Mouse (Mus musculus) hindbrain, embryonic 15.5 days (tissue): ENCODE measurements at regions not wholly inside any gene's neighbourhood (a gene's known extent, or its start where the extent isn't known, plus 50 kb on each side); places are given as distances from the start of the nearest gene placed in this dataset.
"Not testable (repeated sequence)": the region's sequence is repeated elsewhere in the genome, so short reads cannot be mapped to it uniquely, and the experiment has no call there.

Experiments
- ATAC-seq: fragments of 200-750 bp; cut with Nextera tagmentation; 2 replicates; pipeline ENCODE4 v1.8.0; 2017; ENCODE audit warnings: low read depth, moderate number of reproducible peaks, moderate TSS enrichment; ENCODE audit not compliant: low FRiP score
- H3K27ac ChIP-seq: fragments of 300-500 bp; sonication (generic); replicated peaks from 2 replicates; pipeline ENCODE4 v1.5.1; 2015; ENCODE audit warnings: mild to moderate bottlenecking, inconsistent platforms
- H3K27me3 ChIP-seq: fragments of 300-500 bp; sonication (generic); 2 replicates; pipeline ENCODE4 v1.6.1; 2015; ENCODE audit warnings: control low read depth, inconsistent platforms
- H3K36me3 ChIP-seq: fragments of 300-500 bp; sonication (generic); 2 replicates; pipeline ENCODE4 v1.6.1; 2015; ENCODE audit warnings: control low read depth, inconsistent platforms
- H3K4me1 ChIP-seq: fragments of 300-500 bp; sonication (generic); replicated peaks from 2 replicates; pipeline ENCODE4 v1.6.1; 2015; ENCODE audit warnings: control low read depth, inconsistent platforms
- H3K4me2 ChIP-seq: fragments of 300-500 bp; sonication (generic); 2 replicates; pipeline ENCODE4 v1.6.1; 2015; ENCODE audit warnings: moderate library complexity, mild to moderate bottlenecking, inconsistent platforms
- H3K4me3 ChIP-seq: fragments of 300-500 bp; sonication (generic); 2 replicates; pipeline ENCODE4 v1.5.1; 2015; ENCODE audit warnings: mild to moderate bottlenecking, inconsistent platforms
- H3K9ac ChIP-seq: fragments of 300-500 bp; sonication (generic); 2 replicates; pipeline ENCODE4 v1.6.1; 2015; ENCODE audit warnings: inconsistent platforms
- H3K9me3 ChIP-seq: fragments of 300-500 bp; sonication (generic); 2 replicates; pipeline ENCODE4 v1.6.1; 2016; ENCODE audit warnings: control low read depth, inconsistent platforms
- WGBS: fragments of 180-500 bp; shearing (Covaris S2); methylation state at CpG from one replicate; pipeline ENCODE4 v1.1.7; 2015; 5-methylcytosine and 5-hydroxymethylcytosine counted together

DNA sequence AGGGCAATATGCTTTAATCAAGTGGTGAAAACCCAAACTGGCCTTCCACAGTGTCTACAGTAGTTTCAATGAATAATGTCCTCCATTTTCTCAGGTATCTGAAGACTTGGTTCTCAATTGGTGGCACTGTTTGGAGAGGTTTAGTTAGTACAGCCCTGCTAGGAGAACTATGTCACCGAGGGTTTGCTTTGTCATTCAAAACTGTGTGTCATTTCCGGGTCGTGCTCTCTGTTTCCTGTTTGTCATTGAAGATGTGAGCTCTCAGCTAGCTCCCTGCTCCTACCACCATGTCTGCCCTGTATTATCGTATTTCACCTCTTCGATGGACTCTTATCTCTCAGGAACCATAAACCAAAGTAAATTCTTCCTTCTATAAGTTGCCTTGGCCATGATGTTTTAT, 79.3 kb upstream of the Creb5 start:
- H3K4me2 ChIP-seq, result no peak overlapping the region
- WGBS, result 88% methylated on average over 5 of the region's 5 CpGs
- ATAC-seq, result no peak
- H3K9me3 ChIP-seq, result no peaks in the 10 kb centered on the region
- H3K27ac ChIP-seq, result no peak overlapping the region
- 0 out of 2 replicates have a peak, but pooled peaks cover 6% of the 10 kb centered on the region for H3K4me1 ChIP-seq
- no peaks in the 10 kb centered on the region for H3K27me3 ChIP-seq
- no peak overlapping the region for H3K9ac ChIP-seq
- H3K36me3 ChIP-seq, result no peaks in the 10 kb centered on the region
- H3K4me3 ChIP-seq, result no peak overlapping the region

- Histone ChIP-seq H3K36me3 (no peaks in the 10 kb centered on the region), H3K27ac (no peak overlapping the region), H3K4me2 (no peak overlapping the region), H3K27me3 (no peaks in the 10 kb centered on the region), H3K4me3 (no peak overlapping the region), H3K9ac (no peak overlapping the region), H3K4me1 (0 out of 2 replicates have a peak, but pooled peaks cover 6% of the 10 kb centered on the region), H3K9me3 (no peaks in the 10 kb centered on the region)
- WGBS, result 72% methylated on average over 2 of the region's 2 CpGs
- ATAC-seq, result no peak
Observed at GRCm38 (mm10) chr6:53207361-53207760, 79.7 kb upstream of the Creb5 start.

DNA sequence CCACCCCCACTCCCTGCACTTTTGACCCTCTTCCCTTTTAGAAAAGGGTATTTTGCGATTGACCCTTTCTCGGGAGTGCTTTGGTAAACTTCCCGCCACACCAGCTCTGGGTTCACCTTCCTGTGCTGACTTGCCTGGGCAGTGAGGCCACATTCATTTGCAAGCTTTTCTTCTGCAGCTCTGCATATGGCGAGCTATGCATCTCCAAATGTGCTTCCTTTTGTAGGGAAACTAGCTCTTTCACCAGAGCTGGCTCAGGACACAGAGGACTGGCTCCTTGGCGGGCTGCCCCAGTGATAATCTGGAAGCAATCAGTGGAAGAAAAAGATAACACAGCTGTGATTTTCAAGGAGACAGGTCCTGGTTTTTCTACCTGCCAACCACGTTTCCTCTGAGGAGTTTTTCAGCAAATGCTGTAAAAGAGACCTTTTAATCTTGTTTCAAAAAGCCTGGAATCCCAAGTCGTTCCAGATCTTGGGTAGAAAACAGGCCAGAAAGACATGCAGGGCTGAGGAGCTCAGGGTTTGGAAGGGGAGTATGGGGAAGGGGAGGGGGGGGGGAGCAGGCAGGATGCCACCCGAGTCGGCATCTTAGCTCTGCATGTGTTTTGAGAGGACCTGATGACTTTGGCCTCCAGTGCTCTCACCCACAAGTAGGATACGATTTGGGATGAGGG, 85.7 kb upstream of the Creb5 start:
- H3K4me2 ChIP-seq, result no peak overlapping the region
- H3K4me3 ChIP-seq, result no peak overlapping the region
- ATAC-seq, result no peak
- no peak overlapping the region for H3K9ac ChIP-seq
- H3K4me1 ChIP-seq, result peaks cover 18% of the 10 kb centered on the region
- no peaks in the 10 kb centered on the region for H3K27me3 ChIP-seq
- H3K9me3 ChIP-seq, result no peaks in the 10 kb centered on the region
- H3K36me3 ChIP-seq, result no peaks in the 10 kb centered on the region
- H3K27ac ChIP-seq, result no peak overlapping the region
- WGBS, result 18% methylated on average over 10 of the region's 10 CpGs

- ATAC-seq, result 0 out of 2 replicates have a peak, but pooled peaks have one; percentile 38
Observed at GRCm38 (mm10) chr6:53199474-53199873, 87.6 kb upstream of the Creb5 start.

GRCm38 (mm10) chr6:53182131-53182530, 104.9 kb upstream of the Creb5 start:
- H3K9ac ChIP-seq, H3K4me2 ChIP-seq, H3K27me3 ChIP-seq, ATAC-seq, H3K9me3 ChIP-seq, H3K27ac ChIP-seq, H3K4me1 ChIP-seq, H3K36me3 ChIP-seq, H3K4me3 ChIP-seq: not testable (repeated sequence)
- WGBS, result 95% methylated on average over 17 of the region's 17 CpGs

More at GRCm38 (mm10) chr6:53199474-53199873, 87.6 kb upstream of the Creb5 start:
- no peaks in the 10 kb centered on the region for H3K27me3 ChIP-seq
- WGBS, result 84% methylated on average over 2 of the region's 2 CpGs
- H3K4me1 ChIP-seq, result peaks cover 18% of the 10 kb centered on the region
- no peak overlapping the region for H3K9ac ChIP-seq
- no peaks in the 10 kb centered on the region for H3K9me3 ChIP-seq
- H3K27ac ChIP-seq, result no peak overlapping the region
- H3K36me3 ChIP-seq, result no peaks in the 10 kb centered on the region
- H3K4me2 ChIP-seq, result no peak overlapping the region
- no peak overlapping the region for H3K4me3 ChIP-seq

GRCm38 (mm10) chr6:53164423-53164841, 96.0 kb upstream of the Jazf1 start:
- 0 out of 2 replicates have a peak, but pooled peaks cover 5% of the 10 kb centered on the region for H3K4me1 ChIP-seq
- H3K4me3 ChIP-seq, result peak overlapping the region; percentile 20
- H3K27me3 ChIP-seq, result no peaks in the 10 kb centered on the region
- H3K27ac ChIP-seq, result no peak overlapping the region
- ATAC-seq, result no peak
- no peaks in the 10 kb centered on the region for H3K36me3 ChIP-seq
- H3K4me2 ChIP-seq, result peak overlapping the region; percentile 46
- WGBS, result 11% methylated on average over 10 of the region's 10 CpGs
- H3K9me3 ChIP-seq, result no peaks in the 10 kb centered on the region
- no peak overlapping the region for H3K9ac ChIP-seq

GRCm38 (mm10) chr6:53163091-53163490, 94.7 kb upstream of the Jazf1 start:
- Histone ChIP-seq H3K27me3 (no peaks in the 10 kb centered on the region), H3K27ac (no peak overlapping the region), H3K4me1 (0 out of 2 replicates have a peak, but pooled peaks cover 5% of the 10 kb centered on the region), H3K36me3 (no peaks in the 10 kb centered on the region), H3K4me2 (no peak overlapping the region), H3K4me3 (no peak overlapping the region), H3K9me3 (no peaks in the 10 kb centered on the region), H3K9ac (no peak overlapping the region)
- ATAC-seq, result no peak
- 89% methylated on average over 7 of the region's 7 CpGs for WGBS

DNA sequence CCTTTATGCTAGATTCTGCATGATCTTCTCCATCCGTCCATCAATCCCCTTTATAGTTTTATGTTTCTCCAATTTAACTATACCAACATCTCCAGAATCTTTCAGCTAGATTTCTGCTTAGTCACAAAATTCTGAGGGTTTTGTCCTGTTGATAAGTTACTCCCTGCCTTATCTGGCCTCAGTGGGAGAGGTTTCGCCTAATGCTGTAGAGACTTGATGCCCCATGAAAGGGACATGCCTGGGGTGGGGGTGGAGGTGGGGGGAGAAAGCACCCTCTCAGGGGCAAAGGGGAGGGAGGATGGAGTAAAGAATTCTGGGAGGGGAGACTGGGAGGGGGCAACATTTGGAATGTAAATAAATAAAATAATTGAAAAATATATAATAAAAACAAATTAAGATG, 93.2 kb upstream of the Jazf1 start:
- Histone ChIP-seq H3K4me2 (no peak overlapping the region), H3K9ac (no peak overlapping the region), H3K27ac (no peak overlapping the region), H3K9me3 (no peaks in the 10 kb centered on the region), H3K27me3 (no peaks in the 10 kb centered on the region), H3K4me3 (no peak overlapping the region), H3K36me3 (no peaks in the 10 kb centered on the region), H3K4me1 (0 out of 2 replicates have a peak, but pooled peaks cover 5% of the 10 kb centered on the region)
- ATAC-seq, result no peak
- 88% methylated on average over 2 of the region's 2 CpGs for WGBS

GRCm38 (mm10) chr6:53154621-53155020, 86.2 kb upstream of the Jazf1 start:
- no peaks in the 10 kb centered on the region for H3K36me3 ChIP-seq
- H3K9ac ChIP-seq, result no peak overlapping the region
- no peak overlapping the region for H3K4me2 ChIP-seq
- no peak overlapping the region for H3K4me3 ChIP-seq
- H3K27ac ChIP-seq, result no peak overlapping the region
- WGBS, result 79% methylated on average over 4 of the region's 4 CpGs
- no peaks in the 10 kb centered on the region for H3K4me1 ChIP-seq
- no peaks in the 10 kb centered on the region for H3K27me3 ChIP-seq
- H3K9me3 ChIP-seq, result no peaks in the 10 kb centered on the region
- no peak for ATAC-seq

DNA sequence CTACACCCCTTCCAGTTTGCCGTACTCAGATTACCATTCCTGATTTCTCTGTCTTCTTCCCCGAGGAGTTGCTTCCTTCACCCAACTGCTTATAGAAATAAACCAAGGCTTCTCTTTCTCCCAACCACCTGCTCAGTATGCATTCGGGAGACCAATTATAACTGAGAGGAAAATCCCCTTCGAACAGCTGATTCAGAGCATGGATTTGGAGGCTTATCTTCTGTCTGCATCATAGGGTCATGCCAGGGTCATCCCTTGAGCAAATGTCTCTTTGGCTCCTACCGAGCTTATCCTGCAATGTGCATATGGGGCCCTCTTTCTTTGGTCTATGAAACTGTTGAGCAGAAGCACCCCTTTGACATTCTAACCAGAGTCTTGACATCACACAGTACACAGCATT, 79.0 kb upstream of the Jazf1 start:
- Histone ChIP-seq H3K4me3 (no peak overlapping the region), H3K9ac (no peak overlapping the region), H3K9me3 (no peaks in the 10 kb centered on the region), H3K27ac (no peak overlapping the region), H3K36me3 (no peaks in the 10 kb centered on the region), H3K4me2 (no peak overlapping the region), H3K27me3 (no peaks in the 10 kb centered on the region), H3K4me1 (no peaks in the 10 kb centered on the region)
- 82% methylated on average over 5 of the region's 5 CpGs for WGBS
- ATAC-seq, result no peak

- no peak overlapping the region for H3K9ac ChIP-seq
- H3K4me2 ChIP-seq, result no peak overlapping the region
- H3K36me3 ChIP-seq, result no peaks in the 10 kb centered on the region
- no peaks in the 10 kb centered on the region for H3K4me1 ChIP-seq
- H3K4me3 ChIP-seq, result no peak overlapping the region
- H3K9me3 ChIP-seq, result no peaks in the 10 kb centered on the region
- no peaks in the 10 kb centered on the region for H3K27me3 ChIP-seq
- H3K27ac ChIP-seq, result no peak overlapping the region
- 20% methylated on average over 4 of the region's 4 CpGs for WGBS
- no peak for ATAC-seq
Observed at GRCm38 (mm10) chr6:53143846-53144584, 75.6 kb upstream of the Jazf1 start.

- WGBS, result 66% methylated on average over 2 of the region's 2 CpGs
- no peak overlapping the region for H3K27ac ChIP-seq
Observed at GRCm38 (mm10) chr6:53134410-53134809, 66.0 kb upstream of the Jazf1 start.

More at GRCm38 (mm10) chr6:53134410-53134809, 66.0 kb upstream of the Jazf1 start:
- ATAC-seq, result no peak
- H3K9me3 ChIP-seq, result no peaks in the 10 kb centered on the region
- H3K36me3 ChIP-seq, result no peaks in the 10 kb centered on the region
- H3K9ac ChIP-seq, result no peak overlapping the region
- no peak overlapping the region for H3K4me3 ChIP-seq
- H3K27me3 ChIP-seq, result no peaks in the 10 kb centered on the region
- no peak overlapping the region for H3K4me2 ChIP-seq
- no peaks in the 10 kb centered on the region for H3K4me1 ChIP-seq
